Mouse (Mus musculus) cerebellum, adult (tissue): ENCODE data around the gene Gm9844.
A peak's percentile ranks its signal among the peaks of the same experiment; 100 is the strongest.
"Not testable (repeated sequence)": the region's sequence is repeated elsewhere in the genome, so short reads cannot be mapped to it uniquely, and the experiment has no call there.

Source experiments
- ATAC-seq: cut with Nextera tagmentation; 2 replicates; pipeline ENCODE4 v1.9.2; 2017; ENCODE audit warnings: mild to moderate bottlenecking, moderate library complexity, mixed read lengths; ENCODE audit not compliant: insufficient number of reproducible peaks, low FRiP score, low TSS enrichment

The Gm9844 gene

DNA sequence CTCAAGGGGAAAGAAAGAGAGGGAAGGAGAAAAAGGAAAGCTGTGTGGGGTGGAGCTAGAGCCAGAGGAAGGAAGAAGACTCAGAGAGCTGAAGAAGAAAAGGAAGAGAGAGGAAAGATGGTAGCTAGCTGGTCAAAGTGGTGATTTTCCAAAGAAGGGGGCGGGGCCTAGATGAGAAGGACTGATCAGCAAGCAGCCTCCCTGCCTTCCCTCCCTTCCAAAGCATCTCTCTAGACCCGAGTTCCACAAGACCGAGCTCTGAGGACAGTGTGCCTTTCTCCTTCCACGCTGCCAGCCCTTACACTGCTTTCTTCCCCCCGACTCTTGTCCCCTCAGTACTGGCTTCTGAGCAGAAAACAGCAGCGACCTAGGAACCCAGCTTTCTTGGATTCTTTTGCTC, 2.1 kb downstream of the Gm9844 start:
- ATAC-seq, result no peak

- no peak for ATAC-seq
Measured at GRCm38 (mm10) chr7:24869080-24869479, 7.1 kb downstream of the Gm9844 start.

DNA sequence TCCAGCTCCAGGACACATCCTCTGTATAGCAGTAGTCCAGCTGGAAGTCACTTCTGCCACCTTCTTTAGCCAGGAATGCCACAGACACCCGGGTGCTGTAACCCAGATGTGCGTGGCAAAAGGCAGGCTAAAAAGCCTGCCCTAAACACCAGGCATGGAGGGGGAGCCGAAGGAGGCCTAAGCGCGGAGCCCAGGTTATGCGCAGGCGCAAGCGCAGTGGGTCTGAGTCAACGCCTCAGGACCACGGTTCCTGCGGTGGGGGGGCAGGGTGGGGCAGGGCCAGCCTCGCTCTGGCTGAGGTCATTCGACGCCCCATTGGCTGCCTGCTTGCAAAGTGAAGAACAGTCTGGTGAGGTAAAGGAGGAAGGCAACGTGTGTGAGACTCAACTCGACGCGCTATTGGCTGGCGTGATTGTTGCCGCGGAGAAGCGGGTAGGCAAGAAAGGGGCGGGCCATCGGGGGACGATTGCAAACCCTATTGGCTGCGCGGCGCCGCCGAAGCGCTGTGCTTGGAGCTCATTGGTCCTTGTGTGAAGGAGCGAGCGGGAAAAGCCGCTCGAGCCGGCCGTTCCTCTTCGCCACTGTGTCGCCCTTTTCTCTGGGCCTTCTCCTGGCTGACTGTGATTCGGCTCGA, 7.6 kb downstream of the Gm9844 start, which contains the start of the genes Lypd4 and Dmrtc2:
TSS of gene Lypd4 (minus strand) at position 410 of the 634 bp plus-strand sequence.
TSS of gene Dmrtc2 (plus strand) at position 526 of the 634 bp plus-strand sequence.
- no peak for ATAC-seq

DNA sequence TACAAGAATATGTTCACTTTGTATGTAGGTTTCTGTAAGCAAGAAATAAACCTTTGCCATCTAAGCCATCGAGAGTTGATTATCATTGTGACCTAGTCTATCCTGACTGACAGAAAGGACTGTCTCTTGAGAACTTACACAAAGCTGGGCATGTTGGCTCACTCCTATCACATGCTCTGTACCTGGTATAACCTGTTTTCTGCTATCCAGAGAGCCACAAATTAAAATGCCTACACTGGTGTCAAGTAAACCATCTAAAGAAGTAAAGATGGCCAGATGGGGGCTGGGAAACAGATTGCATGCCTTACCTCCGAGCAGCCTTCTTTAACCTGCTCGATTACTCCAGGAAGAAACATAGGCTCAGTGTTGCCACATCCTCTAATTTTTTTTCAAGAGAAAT, 15.6 kb downstream of the Gm9844 start:
- ATAC-seq, result no peak

- no peak for ATAC-seq
Measured at GRCm38 (mm10) chr7:24879620-24880019, 17.6 kb downstream of the Gm9844 start.

DNA sequence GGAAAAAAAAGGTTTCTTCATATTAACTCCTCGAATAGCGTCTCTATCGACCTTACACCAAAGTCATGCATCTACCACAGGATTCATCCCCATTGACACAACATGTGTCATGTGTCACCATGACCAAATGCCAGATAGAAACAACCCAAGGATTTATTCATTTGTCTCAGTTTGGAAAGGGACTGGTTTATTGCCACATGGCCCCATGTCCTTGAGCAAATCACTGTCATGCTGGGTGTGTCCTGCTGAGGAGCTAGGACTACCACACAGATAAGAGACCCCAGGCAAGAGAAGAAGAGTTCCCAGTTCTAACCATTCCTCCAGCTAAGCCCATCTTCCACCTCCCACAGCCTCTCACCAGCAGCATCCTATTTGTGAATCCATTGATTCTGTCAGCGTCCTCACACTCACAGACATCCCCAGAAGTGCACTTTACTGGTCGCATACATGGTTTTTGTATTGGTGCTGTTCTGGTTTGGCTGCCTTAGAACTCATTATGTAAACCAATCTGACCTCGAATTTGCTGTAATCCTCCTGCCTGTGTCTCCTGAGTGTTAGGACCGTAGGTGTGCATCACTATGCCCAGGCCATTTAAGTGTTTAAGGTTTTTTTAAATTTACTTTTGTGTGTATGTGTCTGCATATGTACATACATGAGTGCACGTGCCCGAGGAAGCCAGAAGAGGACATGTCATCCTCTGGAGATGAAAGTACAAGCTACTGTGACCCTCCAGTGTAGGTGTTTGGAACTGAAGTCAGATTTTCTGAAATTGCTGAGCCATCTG, 20.6 kb downstream of the Gm9844 start:
- ATAC-seq, result no peak

GRCm38 (mm10) chr7:24883896-24884692, 22.1 kb downstream of the Gm9844 start, which contains the start of gene Rps19:
Rps19 (plus strand) TSS chr7:24884371.
- ATAC-seq, result peak; percentile 87

DNA sequence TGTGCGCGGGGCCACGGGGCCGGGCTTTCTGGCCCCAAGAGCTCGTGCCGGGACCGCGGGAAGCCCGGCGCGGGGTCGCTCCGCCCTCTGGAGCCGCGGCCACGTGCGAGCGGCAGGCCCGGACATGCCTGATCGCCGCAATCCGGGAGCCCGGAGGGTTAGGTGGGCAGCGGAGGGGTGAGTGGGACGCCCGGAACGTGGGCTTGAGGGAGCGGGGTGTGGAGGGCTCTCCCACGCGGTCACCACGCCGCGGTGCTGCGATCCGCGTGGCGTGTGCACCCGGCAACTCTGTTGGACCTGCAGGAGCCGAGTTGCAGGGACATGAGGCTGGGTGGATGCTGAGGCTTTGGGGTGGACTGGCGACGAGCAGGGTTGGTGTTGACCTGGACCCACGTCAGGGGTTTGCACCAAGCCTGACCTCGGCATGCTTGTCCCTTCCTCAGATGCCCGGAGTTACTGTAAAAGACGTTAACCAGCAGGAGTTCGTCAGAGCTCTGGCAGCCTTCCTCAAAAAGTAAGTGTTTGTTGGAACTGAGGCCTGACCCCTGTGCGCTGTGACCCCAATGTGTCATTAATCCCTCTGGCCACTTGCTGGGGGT, 22.8 kb downstream of the Gm9844 start:
- peak; percentile 11; the same call in 1 of the 2 replicates for ATAC-seq

DNA sequence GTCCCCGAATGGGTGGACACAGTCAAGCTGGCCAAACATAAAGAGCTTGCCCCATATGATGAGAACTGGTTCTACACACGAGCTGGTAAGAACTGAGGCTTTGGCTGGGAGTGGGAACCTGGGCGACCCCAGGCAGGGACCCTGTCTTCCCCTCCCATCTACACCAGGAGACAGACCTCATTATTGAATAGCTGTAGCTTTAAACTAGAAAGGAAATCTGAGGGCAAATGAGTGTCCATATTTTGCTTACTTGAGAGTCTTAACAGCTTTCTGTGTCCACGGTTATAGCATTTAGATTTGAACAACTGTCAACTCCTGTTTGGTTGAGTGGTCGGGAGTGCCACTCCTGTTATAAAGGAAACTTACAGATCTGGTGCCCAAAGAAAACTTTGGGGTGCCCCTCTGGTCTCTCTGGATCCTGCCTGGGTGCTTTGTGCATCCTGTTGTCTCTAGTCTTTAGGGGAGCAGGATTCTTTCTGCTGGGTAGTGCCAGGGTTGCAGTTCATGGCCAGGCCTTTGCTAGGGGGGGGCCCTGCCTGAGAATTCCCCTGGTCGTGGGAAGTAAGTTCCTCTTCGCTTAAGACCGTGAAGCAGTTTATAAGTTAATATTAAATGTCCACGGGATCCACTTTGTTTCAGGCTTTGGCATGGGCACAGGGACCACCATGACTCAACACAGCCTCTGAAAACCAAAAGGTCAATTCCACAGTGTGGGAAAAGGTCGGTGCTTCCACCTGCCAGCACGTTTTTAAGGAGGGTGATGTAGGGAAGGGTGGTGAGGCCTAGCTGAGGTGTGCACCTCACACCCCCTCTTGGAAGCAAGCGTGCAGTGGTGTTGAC, 23.7 kb downstream of the Gm9844 start:
- no peak for ATAC-seq

DNA sequence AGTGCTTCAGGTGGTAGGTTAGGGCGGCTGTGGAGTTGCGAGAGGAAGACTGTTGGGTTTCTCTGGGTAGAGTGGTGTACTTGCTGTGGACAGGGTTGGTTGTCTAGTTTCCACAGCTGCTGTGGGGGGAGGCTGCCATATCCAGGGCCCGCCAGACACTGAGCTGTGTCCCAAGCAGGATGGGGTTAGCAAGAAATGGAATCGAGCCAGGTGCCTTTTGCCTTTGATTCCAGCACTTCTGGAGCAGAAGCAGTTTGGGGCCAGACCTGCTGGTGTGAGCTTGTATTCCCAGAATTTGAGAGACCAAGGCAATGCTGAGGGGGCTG, 24.3 kb downstream of the Gm9844 start:
- ATAC-seq, result no peak

- ATAC-seq, result no peak
Measured at GRCm38 (mm10) chr7:24887096-24887495, 25.1 kb downstream of the Gm9844 start.

DNA sequence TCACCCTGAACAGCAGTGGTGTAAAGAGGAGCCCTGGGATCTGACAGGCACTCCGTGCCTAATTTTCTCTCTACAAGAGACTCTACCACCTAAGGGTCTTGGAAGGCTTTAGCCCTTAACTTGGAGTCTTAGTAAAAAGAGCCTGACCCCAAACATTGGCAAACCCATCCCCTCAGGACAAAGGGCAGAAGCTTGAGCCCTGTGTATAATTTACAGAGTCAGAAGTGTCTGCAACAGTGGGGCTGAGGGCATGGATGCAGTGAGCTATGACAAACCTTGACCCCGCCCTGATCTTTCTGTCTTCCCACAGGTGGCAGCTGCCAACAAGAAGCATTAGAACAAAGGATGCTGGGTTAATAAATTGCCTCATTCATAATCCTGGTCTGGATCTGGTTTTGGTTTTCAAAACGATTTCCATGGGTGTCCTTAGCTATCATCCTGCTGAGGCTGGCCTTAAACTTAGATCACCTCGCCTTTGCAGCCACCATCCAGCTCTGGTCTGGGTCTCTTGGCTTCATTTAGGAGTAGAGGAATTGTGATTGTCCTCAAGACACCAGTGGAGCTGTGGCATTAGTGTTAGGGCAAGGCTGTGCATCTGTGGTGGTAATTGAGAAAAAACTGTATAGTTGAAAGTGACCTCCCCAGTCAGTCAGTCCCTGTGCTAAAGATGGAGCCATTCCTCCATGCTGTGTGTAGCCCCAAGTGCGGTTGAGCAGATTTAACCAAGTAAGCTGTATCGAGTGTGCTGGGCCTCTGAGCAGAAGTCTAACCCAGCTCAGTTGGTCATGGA, 27.6 kb downstream of the Gm9844 start:
- ATAC-seq, result no peak

DNA sequence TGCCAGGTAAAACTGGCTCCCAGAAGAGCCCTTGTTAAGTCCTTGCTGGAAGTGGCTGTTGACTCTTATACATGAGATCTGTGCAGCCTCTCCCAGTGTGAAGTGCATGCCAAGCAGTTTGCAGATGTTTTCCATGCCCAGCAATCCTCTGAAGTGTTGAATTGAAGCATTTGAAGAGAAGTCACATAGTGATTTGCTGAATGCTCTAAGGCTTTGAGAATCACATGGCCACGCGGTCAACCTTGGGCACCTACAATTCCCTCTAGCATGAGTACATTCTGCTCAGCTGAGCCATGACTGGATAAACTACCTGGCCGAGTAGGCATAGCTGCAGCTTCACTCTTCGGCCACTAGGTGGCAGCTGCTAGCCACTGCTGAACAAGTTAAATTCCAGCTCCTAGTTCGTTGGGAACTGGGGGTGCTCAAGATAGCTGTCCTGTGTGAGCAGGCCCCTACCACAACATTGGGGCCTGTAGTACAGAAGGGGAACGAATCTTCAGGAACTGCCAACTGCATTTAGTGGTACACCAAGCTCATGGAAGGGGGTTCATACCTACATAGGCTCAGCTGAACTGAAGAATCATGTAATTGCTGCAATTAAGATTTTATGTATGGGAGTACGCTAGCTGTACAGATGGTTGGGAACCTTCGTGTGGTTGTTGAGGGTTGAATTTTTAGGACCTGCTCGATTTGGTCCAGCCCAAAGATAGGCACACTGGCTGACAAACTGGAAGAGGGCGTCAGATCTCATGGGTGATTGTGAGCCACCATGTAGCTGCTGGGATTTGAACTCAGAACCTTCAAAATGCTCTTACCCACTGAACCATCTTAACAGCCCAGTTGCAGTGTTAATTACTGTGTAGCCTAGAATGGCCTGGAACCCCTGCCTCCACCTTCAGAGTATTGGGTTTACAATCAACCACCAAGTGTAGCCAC, 28.5 kb downstream of the Gm9844 start:
- ATAC-seq, result peak; percentile 55; the same call in 1 of the 2 replicates

GRCm38 (mm10) chr7:24891241-24892124, 29.5 kb downstream of the Gm9844 start:
- no peak for ATAC-seq

DNA sequence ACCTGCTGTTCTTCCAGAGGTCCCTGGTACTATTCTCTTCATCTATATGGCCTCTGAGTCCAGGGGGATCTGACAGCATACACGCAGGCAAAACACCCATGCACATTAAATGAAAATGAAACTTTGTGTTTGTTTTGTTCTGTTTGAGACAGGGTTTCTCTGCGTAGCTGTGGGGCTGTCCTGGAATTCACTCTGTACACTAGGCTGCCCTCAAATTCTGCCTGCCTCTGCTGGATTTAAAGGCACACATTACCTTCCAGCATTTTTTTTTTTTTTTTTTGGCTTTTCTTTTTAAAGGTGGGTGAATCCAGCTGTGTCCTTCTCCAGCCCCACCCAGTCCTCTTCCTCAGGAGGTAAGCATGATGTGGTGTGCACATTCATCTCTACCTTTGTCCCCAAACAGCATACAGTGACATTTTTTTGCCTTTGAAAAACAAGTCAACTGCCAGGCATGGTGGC, 30.1 kb downstream of the Gm9844 start:
- no peak for ATAC-seq

GRCm38 (mm10) chr7:24895749-24896148, 33.7 kb downstream of the Gm9844 start:
- not testable (repeated sequence) for ATAC-seq

DNA sequence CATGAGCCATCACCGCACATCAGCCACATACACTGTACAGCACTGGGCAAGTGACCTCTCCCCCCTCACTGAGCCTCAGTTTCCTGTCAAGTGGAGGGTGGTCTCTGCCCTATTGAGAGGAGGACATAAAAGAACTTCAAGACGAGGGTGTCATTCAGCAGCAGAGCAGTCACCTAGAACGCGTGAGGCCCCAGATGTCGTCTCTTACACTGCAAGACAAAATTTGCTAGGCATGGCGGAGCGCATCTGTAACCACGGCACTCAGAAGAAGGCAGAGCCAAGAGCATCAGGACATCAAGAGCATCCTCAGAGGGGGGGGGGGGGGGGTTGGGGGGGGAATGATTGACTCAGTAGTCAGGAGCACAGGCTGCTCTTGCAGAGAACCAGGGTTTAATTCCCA, 34.3 kb downstream of the Gm9844 start:
- ATAC-seq, result no peak
